Mouse (Mus musculus): ENCODE measurements around the gene Zdhhc16. TPM values are rescaled to one million over a fixed set of nuclear protein-coding genes. Genes with fewer than 3 reads are reported as not detected.
"Not testable (repeated sequence)": the region's sequence is repeated elsewhere in the genome, so short reads cannot be mapped to it uniquely, and the experiment has no call there.

Zdhhc16 gene
- polyA plus RNA-seq, 1 experiment from 2014 or later: 88.5 TPM

DNA sequence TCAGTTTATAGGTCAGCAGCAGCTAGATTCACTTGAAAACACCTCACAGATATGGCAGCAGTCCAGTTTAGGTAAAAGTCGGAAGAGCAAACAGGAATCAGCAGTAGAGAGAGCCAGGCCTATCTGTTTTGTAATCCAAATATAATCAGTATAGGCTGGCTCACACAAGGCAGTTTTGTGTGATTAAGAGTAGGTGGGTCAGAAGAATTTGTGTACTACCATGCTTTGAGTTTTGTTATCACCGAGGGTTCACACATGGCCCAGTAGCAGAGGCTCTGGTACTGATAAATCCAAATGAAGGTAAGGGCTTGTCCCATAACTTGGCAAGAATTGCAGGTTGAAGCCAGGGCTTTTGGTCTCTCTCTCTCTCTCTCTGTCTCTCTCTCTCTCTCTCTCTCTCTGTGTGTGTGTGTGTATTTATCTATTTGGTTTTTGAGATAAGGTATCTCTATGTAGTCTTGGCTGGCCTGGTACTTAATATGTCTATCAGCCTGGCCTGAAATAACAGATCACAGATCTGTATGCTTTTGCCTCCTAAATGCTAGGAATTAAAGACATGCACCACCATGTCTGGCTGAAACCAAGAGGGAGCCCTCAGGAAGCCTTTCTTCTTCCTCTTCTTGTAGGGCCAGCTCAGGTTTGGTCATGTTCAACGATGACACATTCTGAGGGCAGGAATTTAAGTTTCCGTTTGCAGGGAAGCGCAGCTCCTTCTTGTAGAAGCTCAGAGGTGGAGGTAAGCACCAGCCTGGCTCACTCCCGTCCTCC is 26.8 kb upstream of the Zdhhc16 start:
- no peak overlapping the region for H3K27ac ChIP-seq (replicated peaks)
- H3K4me2 ChIP-seq (replicated peaks): no peak overlapping the region
- no peaks in the 10 kb centered on the region for H3K9me3 ChIP-seq
- H3K4me1 ChIP-seq: no peaks in the 10 kb centered on the region
- ATAC-seq (replicated peaks): no peak
- no peaks in the 10 kb centered on the region for H3K36me3 ChIP-seq
- H3K27me3 ChIP-seq: no peaks in the 10 kb centered on the region
- no peak overlapping the region for H3K9ac ChIP-seq (replicated peaks)
- WGBS: 65% methylated on average over 6 of the region's 6 CpGs
- no peak overlapping the region for H3K4me3 ChIP-seq

DNA sequence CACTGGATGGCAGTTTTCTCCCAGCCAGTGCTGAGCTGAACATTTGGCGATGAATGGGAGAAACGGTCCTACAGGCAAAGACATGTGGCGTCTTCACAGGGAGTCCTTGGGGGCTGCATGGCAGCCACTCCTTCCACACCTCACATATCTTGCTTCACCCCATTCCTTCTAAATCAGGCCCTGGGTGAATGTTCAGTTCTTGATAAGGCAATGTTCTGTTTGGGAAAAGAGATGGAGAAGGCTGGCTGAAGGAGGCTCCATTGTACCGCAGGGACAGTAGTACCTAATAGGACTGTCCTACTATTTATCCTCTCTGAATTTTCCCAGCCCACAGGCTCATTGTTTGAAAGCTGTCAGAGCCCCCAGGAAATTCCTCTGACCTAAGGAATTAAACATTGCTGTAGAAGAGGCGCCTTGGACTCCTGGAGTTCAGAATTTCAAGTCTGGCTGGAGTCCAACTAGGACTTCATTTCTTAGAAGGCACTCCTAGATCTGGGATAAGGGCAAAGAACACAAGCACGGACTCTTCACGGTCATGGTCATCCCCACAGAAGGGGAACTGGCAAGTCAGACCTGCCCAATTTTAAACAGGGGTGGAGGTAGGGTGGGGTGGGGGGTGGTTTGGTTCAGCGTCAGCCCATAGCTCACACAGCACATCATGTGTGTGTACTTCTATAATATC is 26.1 kb upstream of the Zdhhc16 start:
- H3K27ac ChIP-seq (replicated peaks): no peak overlapping the region
- no peaks in the 10 kb centered on the region for H3K4me1 ChIP-seq
- no peak for ATAC-seq (replicated peaks)
- no peaks in the 10 kb centered on the region for H3K9me3 ChIP-seq
- WGBS: 59% methylated on average over 8 of the region's 8 CpGs
- no peak overlapping the region for H3K9ac ChIP-seq (replicated peaks)
- H3K4me3 ChIP-seq: no peak overlapping the region
- no peaks in the 10 kb centered on the region for H3K27me3 ChIP-seq
- H3K4me2 ChIP-seq (replicated peaks): no peak overlapping the region
- no peaks in the 10 kb centered on the region for H3K36me3 ChIP-seq

DNA sequence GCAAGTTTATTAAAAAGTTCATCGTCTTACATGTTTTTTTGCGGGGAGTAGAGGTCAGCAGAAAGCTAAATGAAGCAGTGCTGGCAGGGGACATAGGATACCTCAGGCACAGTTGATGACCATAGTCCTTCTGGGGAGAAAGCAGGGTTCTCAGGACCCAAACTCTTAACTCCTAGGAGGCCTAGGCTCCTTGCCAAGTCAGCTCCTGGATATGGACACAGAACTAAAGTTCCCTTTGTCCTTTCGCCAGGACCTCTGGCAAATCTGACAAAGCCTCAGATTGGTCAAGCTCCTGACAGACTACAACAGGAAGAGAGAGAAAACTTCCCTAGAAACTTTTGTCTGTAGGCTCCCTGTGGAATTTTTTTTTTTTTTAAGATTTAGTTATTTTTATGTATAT is 24.5 kb upstream of the Zdhhc16 start:
- H3K9ac ChIP-seq (replicated peaks): no peak overlapping the region
- H3K4me1 ChIP-seq: peaks cover 13% of the 10 kb centered on the region
- no peaks in the 10 kb centered on the region for H3K36me3 ChIP-seq
- no peak overlapping the region for H3K4me3 ChIP-seq
- no peak overlapping the region for H3K27ac ChIP-seq (replicated peaks)
- no peaks in the 10 kb centered on the region for H3K27me3 ChIP-seq
- H3K9me3 ChIP-seq: no peaks in the 10 kb centered on the region
- ATAC-seq (replicated peaks): no peak
- WGBS: 77% methylated on average over 3 of the region's 3 CpGs
- H3K4me2 ChIP-seq (replicated peaks): no peak overlapping the region

DNA sequence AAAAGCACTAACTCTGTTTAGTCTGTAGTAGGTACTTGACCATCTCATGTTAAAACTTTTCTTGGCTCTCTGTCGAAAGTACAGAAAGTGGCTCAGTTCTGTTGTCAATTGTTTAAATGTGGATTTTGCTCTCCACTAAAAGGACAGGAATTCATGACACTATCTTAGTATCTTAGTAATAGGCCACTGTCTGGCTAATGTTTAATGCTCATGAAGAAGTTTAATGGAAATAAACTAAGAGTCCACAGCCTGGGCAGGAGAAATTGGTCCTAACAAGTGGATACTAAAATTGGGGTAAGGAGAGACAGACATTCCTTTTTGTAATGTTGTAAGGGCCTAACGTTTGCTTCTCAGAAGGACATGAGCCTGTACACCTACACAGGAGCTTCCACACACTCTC is 22.9 kb upstream of the Zdhhc16 start:
- Histone ChIP-seq H3K36me3 (no peaks in the 10 kb centered on the region), H3K9ac (replicated peaks) (no peak overlapping the region), H3K9me3 (no peaks in the 10 kb centered on the region), H3K4me1 (peaks cover 20% of the 10 kb centered on the region), H3K4me2 (replicated peaks) (no peak overlapping the region), H3K27ac (replicated peaks) (no peak overlapping the region), H3K4me3 (no peak overlapping the region), H3K27me3 (no peaks in the 10 kb centered on the region)
- 74% methylated on average over 2 of the region's 2 CpGs for WGBS
- no peak for ATAC-seq (replicated peaks)

DNA sequence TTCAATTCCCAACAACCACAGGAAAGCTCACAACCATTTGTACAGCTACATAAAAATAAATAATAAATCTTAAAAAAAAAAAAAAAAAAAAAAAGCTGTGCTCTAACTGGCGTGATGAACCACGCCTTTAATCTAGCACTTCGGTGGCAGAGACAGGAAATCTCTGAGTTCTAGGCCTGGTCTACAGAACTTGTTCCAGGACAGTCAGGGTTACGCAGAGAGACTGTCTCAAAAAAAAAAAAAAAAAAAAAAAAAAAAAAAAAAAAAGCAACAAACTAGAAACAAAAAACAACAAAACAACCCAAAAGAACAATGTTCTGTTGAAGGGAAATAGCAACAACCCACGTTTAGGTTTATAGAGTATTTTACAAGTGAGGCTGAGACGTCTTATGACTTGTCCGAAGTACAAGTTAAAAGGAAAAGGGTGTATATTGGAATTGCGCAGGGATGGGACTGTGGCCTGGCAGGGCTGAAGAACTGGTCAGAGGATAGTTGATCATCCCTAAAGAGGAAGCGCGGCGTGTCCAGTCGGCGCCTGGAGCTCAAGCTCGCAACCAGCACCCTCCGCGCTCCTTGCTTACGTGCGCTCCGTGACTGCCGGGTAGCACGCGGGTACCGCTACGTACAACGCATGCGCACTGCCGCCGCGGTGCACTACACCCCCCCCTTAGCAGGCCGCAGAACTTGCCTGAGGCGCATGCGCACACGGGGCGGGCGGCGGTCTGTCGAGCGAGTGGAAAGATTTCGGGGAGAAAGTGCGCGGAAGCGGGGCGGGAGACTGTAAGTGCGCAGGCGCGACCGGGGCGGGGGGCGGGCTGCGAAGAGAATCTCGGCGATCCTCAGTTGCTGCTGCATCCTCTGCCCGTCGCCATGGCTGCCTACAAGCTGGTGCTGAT is 21.9 kb upstream of the Zdhhc16 start, which contains the start of gene Pgam1:
TSS of gene Pgam1 (plus strand) at position 746 of the 896 bp plus-strand sequence.
- Histone ChIP-seq H3K9me3 (no peaks in the 10 kb centered on the region), H3K4me1 (peaks cover 20% of the 10 kb centered on the region), H3K36me3 (peaks cover 8% of the 10 kb centered on the region; the same call in 1 of the 2 replicates), H3K4me2 (replicated peaks) (peak within 1 kb of the TSS; percentile 75), H3K4me3 (peak within 1 kb of the TSS; percentile 77), H3K27ac (replicated peaks) (peak within 1 kb of the TSS; percentile 92), H3K27me3 (no peaks in the 10 kb centered on the region), H3K9ac (replicated peaks) (peak within 1 kb of the TSS; percentile 76)
- WGBS: 6% methylated on average over 54 of the region's 54 CpGs
- peak; percentile 95 for ATAC-seq (replicated peaks)

DNA sequence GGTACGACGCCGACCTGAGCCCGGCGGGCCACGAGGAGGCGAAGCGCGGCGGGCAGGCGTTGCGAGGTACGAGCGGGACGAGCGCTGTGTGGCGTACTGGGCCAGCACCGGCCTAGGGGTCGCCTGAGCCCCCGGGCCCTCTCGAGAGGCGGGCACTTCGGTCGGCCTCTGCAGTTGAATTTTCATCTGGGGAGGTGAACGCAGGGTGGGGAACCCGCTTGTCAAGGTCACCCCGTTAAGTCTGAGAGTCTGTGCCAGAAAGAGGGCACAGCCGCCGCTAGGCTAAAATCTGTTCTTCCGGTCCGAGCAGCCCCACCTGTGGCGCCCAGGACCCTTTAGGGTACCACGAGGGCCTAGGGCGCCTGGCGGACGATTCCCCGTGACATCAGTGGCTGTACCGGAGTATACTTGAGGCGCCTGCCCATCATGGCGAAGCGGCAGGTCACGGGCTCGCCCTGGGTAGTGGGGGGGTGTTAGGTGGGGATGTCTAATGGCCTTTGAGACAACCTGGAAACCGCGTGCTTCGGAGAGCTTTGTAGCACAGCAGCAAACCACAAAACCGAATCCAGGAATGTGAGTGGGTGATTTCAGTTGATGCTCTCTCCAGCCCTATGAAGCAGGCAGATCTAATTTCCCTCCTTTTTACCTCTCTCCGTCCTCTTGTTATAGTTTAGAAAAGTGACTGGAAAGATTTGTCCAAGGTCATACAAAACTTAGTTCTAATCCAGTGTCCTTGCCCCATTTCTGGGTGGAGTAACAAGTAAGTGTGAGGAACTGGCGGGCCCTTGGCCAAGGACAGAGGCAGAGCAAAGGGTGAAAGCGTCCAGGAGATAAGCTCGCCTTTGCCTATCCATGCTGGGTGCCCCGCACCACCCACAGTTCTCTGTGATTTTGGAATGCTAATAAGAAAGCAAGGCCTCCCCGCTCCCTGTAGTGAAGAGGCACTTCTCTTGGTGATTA is 20.9 kb upstream of the Zdhhc16 start:
- Histone ChIP-seq H3K36me3 (peaks cover 18% of the 10 kb centered on the region), H3K27me3 (no peaks in the 10 kb centered on the region), H3K27ac (replicated peaks) (peak overlapping the region; percentile 92), H3K4me2 (replicated peaks) (peak overlapping the region; percentile 55), H3K9me3 (no peaks in the 10 kb centered on the region), H3K4me3 (peak overlapping the region; percentile 77), H3K4me1 (peaks cover 20% of the 10 kb centered on the region), H3K9ac (replicated peaks) (peak overlapping the region; percentile 76)
- under 1% methylated on average over 53 of the region's 53 CpGs for WGBS
- ATAC-seq (replicated peaks): peak; percentile 82

DNA sequence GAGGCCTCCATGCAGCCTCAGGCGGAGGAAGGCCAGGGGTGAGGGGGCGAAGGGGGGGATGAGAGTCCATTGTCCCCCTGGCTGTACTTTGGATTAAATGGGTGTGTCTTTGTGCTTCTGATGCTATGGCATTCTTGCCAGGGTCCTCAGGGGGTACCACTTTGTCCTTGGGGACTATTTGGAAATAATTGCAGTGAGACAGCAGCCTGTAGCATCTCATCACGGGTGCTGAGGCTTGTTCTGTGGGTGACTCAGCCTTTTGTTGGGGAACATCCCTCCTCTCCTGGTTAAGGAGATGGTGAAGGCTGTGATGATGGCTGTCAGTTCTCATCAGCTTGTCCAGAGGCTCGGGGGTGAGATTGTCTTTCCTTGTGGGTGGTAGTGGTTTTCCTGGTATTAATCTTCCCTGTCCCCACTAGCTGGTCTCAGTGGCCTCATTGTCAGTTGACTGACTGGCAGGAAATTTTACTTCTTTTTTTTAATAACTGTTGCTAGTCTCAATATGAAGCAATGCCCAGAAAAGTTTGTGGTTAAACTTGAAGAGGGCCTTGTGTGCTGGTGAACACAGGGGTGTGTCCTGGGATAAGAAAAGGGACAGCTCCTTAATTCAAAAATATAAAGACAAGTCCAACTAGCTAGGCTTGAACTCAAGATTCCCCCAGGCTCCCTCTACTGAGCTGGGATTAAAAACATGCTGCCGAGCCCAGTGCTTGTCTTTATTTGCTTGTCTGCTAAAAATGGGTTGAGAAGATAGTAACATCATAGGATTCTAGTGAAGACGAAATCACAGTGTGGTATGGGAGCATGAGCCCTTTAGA is 19.3 kb upstream of the Zdhhc16 start:
- H3K9me3 ChIP-seq: no peaks in the 10 kb centered on the region
- WGBS: 33% methylated on average over 6 of the region's 6 CpGs
- peaks cover 20% of the 10 kb centered on the region for H3K4me1 ChIP-seq
- H3K27ac ChIP-seq (replicated peaks): no peak overlapping the region
- peaks cover 23% of the 10 kb centered on the region for H3K36me3 ChIP-seq
- H3K4me2 ChIP-seq (replicated peaks): peak overlapping the region; percentile 55
- peak overlapping the region; percentile 76 for H3K9ac ChIP-seq (replicated peaks)
- ATAC-seq (replicated peaks): no peak
- H3K27me3 ChIP-seq: no peaks in the 10 kb centered on the region
- H3K4me3 ChIP-seq: peak overlapping the region; percentile 77

DNA sequence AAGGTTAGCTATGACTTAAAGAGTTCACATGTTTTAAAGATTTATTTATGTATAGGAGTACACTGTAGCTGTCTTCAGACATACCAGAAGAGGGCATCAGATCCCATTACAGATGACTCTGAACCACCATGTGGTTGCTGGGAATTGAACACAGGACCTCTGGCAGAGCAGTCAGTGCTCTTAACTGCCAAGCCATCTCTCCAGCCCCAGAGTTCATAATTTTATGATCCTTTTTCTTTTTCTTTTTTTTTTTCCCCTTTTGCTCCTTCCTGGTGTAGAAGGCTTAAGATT is 18.7 kb upstream of the Zdhhc16 start:
- not testable (repeated sequence) for ATAC-seq (replicated peaks); H3K27ac ChIP-seq (replicated peaks); H3K4me3 ChIP-seq; H3K4me2 ChIP-seq (replicated peaks); H3K9ac ChIP-seq (replicated peaks); H3K9me3 ChIP-seq; H3K27me3 ChIP-seq
- Histone ChIP-seq H3K36me3 (peaks cover 28% of the 10 kb centered on the region), H3K4me1 (peaks cover 20% of the 10 kb centered on the region)

DNA sequence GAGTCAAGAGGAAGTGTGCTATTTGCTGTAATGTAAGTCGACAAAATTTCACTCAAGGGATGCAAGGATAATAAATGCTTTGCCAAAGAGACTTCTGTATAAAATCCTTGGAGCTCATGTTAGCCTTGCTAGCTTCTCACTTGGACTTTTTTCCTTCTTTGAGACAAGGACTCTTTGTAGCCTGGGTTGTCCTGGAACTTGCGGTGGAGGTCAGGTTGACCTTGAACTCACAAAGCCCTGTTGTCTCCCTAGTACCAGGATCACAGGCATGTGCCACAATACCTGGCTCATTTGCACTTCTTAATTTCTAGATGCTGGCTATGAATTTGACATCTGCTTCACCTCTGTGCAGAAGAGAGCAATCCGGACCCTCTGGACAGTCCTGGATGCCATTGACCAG is 18.0 kb upstream of the Zdhhc16 start:
- no peaks in the 10 kb centered on the region for H3K9me3 ChIP-seq
- H3K4me3 ChIP-seq: no peak overlapping the region
- H3K4me1 ChIP-seq: peaks cover 20% of the 10 kb centered on the region
- no peak for ATAC-seq (replicated peaks)
- H3K4me2 ChIP-seq (replicated peaks): no peak overlapping the region
- no peaks in the 10 kb centered on the region for H3K27me3 ChIP-seq
- peaks cover 34% of the 10 kb centered on the region for H3K36me3 ChIP-seq
- no peak overlapping the region for H3K9ac ChIP-seq (replicated peaks)
- no peak overlapping the region for H3K27ac ChIP-seq (replicated peaks)
- WGBS: 91% methylated on average over 3 of the region's 3 CpGs

DNA sequence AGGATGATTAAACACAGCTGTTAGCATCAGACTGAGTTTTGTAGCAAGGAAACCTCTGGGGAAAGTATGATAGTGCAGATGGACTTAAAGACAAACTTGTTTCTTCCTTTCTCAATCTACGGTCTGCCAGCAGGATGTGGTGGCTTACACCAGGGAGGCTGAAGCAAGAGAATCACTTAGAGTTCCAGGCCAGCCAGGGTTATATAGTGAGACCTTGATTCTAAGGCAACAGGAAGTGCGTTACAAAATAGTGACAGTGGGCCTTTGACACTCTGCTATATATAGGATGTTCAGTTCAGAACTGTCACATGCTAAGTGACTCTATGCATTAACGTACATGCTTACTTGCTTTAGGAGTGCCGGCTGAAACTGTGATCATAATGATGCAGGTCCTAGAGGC is 16.4 kb upstream of the Zdhhc16 start:
- Histone ChIP-seq H3K4me2 (replicated peaks) (no peak overlapping the region), H3K4me1 (peaks cover 20% of the 10 kb centered on the region), H3K9me3 (no peaks in the 10 kb centered on the region), H3K9ac (replicated peaks) (no peak overlapping the region), H3K27ac (replicated peaks) (no peak overlapping the region), H3K4me3 (no peak overlapping the region), H3K36me3 (peaks cover 37% of the 10 kb centered on the region), H3K27me3 (no peaks in the 10 kb centered on the region)
- 89% methylated on average over 4 of the region's 4 CpGs for WGBS
- ATAC-seq (replicated peaks): no peak

DNA sequence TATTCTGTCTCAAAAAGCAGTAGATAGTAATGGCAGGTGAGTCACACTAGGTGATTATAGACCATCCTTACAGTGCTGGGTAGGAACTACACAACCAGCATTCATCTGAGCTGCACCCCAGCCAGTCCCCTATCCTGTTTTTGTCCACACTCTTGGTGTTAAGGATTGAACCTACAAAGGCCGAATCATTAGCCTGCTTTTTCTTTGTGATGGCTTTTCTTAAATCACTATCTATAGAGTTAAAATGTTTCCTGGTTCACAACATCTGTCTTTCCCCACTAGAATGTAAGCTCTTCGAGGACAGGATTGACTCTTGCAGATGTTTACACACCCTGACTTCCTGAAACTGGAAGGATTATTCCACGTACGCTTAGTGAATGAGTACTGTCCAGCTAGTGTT is 13.8 kb upstream of the Zdhhc16 start:
- H3K27me3 ChIP-seq: no peaks in the 10 kb centered on the region
- no peak overlapping the region for H3K9ac ChIP-seq (replicated peaks)
- no peak overlapping the region for H3K4me2 ChIP-seq (replicated peaks)
- H3K4me1 ChIP-seq: no peaks in the 10 kb centered on the region
- H3K27ac ChIP-seq (replicated peaks): no peak overlapping the region
- peaks cover 55% of the 10 kb centered on the region for H3K36me3 ChIP-seq
- no peaks in the 10 kb centered on the region for H3K9me3 ChIP-seq
- ATAC-seq (replicated peaks): no peak
- H3K4me3 ChIP-seq: no peak overlapping the region
- 81% methylated on average over 4 of the region's 4 CpGs for WGBS
